Mouse (Mus musculus) kidney, adult 2 months (tissue): ENCODE results near the gene Tmigd3. TPM values are rescaled to one million over a fixed set of nuclear protein-coding genes. Genes with fewer than 3 reads are reported as not detected.

Experiments used
- DNase-seq: peaks from one replicate; pipeline ENCODE4 v3.0.0; 2021
- H3K27ac ChIP-seq: fragments of 200-500 bp; 2 replicates; pipeline ENCODE4 v1.5.1; 2012; ENCODE audit warnings: low read depth, low read length, control low read depth, inconsistent platforms; ENCODE audit not compliant: insufficient read depth
- H3K27me3 ChIP-seq: fragments of 200-500 bp; replicated peaks from 2 replicates; pipeline ENCODE4 v1.6.1; 2012; ENCODE audit warnings: mild to moderate bottlenecking, moderate library complexity, low read length, inconsistent platforms; ENCODE audit not compliant: control insufficient read depth, insufficient read depth
- H3K36me3 ChIP-seq: fragments of 200-500 bp; 2 replicates; pipeline ENCODE4 v1.6.1; 2012; ENCODE audit warnings: mild to moderate bottlenecking, moderate library complexity, low read length, inconsistent platforms; ENCODE audit not compliant: control insufficient read depth, insufficient read depth
- H3K4me1 ChIP-seq: fragments of 200-500 bp; 2 replicates; pipeline ENCODE4 v1.6.1; 2011; ENCODE audit warnings: low read length; ENCODE audit not compliant: control insufficient read depth, insufficient read depth
- H3K4me3 ChIP-seq: fragments of 200-500 bp; 2 replicates; pipeline ENCODE4 v1.5.1; 2011; ENCODE audit warnings: mild to moderate bottlenecking, low read depth, low read length, control low read depth; ENCODE audit not compliant: insufficient read depth
- CTCF ChIP-seq: fragments of 200-500 bp; conservative IDR thresholded peaks from 2 replicates; pipeline ENCODE4 v1.5.1; 2011; ENCODE audit warnings: low read depth, mild to moderate bottlenecking, control low read depth, low read length, moderate library complexity, mixed read lengths; ENCODE audit not compliant: insufficient read depth, insufficient read length
- POLR2A ChIP-seq: fragments of 200-500 bp; IDR thresholded peaks from one replicate; pipeline ENCODE4 v1.6.1; 2011; ENCODE audit warnings: low read depth, low read length, control low read depth
- WGBS: fragments of 180-500 bp; shearing (Covaris S2); methylation state at CpG from one replicate; pipeline ENCODE4 v1.1.7; 2018; 5-methylcytosine and 5-hydroxymethylcytosine counted together
- polyA plus RNA-seq: library from polyadenylated mRNA; depleted of rRNA; stranded (reverse); fragments of >200 nt; gene quantifications from 2 replicates; pipeline ENCODE4 v1.2.3, GENCODE M21; 2012

The Tmigd3 gene
- polyA plus RNA-seq, 1 experiment: 0.28 TPM

GRCm38 (mm10) chr3:105835875-105836274 is 34.8 kb upstream of the Tmigd3 start:
- Histone ChIP-seq H3K27ac (no peak overlapping the region), H3K27me3 (no peaks in the 10 kb centered on the region; the same call in 1 of the 2 replicates), H3K4me3 (no peak overlapping the region), H3K4me1 (no peaks in the 10 kb centered on the region), H3K36me3 (no peaks in the 10 kb centered on the region)
- WGBS: 78% methylated on average over 3 of the region's 3 CpGs
- TF ChIP-seq CTCF: no peak
- no peak for TF ChIP-seq POLR2A
- no peak for DNase-seq

- Histone ChIP-seq H3K4me1 (no peaks in the 10 kb centered on the region), H3K4me3 (no peak overlapping the region), H3K27me3 (no peaks in the 10 kb centered on the region; the same call in 1 of the 2 replicates), H3K27ac (no peak overlapping the region), H3K36me3 (no peaks in the 10 kb centered on the region)
- WGBS: 91% methylated on average over 3 of the region's 3 CpGs
- no peak for DNase-seq
- no peak for TF ChIP-seq CTCF
- TF ChIP-seq POLR2A: no peak
These were observed 33.8 kb upstream of the Tmigd3 start for GRCm38 (mm10) chr3:105836883-105837282.

GRCm38 (mm10) chr3:105838655-105839054 is 32.0 kb upstream of the Tmigd3 start:
- Histone ChIP-seq H3K36me3 (no peaks in the 10 kb centered on the region), H3K27ac (no peak overlapping the region), H3K4me1 (no peaks in the 10 kb centered on the region), H3K4me3 (no peak overlapping the region), H3K27me3 (no peaks in the 10 kb centered on the region; the same call in 1 of the 2 replicates)
- TF ChIP-seq CTCF (no peak), POLR2A (no peak)
- WGBS: 66% methylated on average over 3 of the region's 3 CpGs
- DNase-seq: no peak

GRCm38 (mm10) chr3:105839836-105840235 is 30.9 kb upstream of the Tmigd3 start:
- DNase-seq: no peak
- WGBS: 82% methylated on average over 4 of the region's 4 CpGs
- TF ChIP-seq POLR2A (no peak), CTCF (no peak)
- Histone ChIP-seq H3K4me1 (no peaks in the 10 kb centered on the region), H3K27ac (no peak overlapping the region), H3K36me3 (no peaks in the 10 kb centered on the region), H3K4me3 (no peak overlapping the region), H3K27me3 (no peaks in the 10 kb centered on the region; the same call in 1 of the 2 replicates)

GRCm38 (mm10) chr3:105846294-105847069 is 24.2 kb upstream of the Tmigd3 start:
- TF ChIP-seq POLR2A (no peak), CTCF (no peak)
- Histone ChIP-seq H3K4me3 (no peak overlapping the region), H3K27ac (no peak overlapping the region), H3K4me1 (no peaks in the 10 kb centered on the region), H3K36me3 (no peaks in the 10 kb centered on the region), H3K27me3 (no peaks in the 10 kb centered on the region)
- no peak for DNase-seq
- 64% methylated on average over 7 of the region's 7 CpGs for WGBS

- H3K36me3 ChIP-seq: no peaks in the 10 kb centered on the region
- H3K4me1 ChIP-seq: no peaks in the 10 kb centered on the region
- 68% methylated on average over 8 of the region's 8 CpGs for WGBS
- TF ChIP-seq POLR2A (no peak), CTCF (no peak)
- no peaks in the 10 kb centered on the region for H3K27me3 ChIP-seq
- H3K4me3 ChIP-seq: no peak overlapping the region
- DNase-seq: no peak
- H3K27ac ChIP-seq: no peak overlapping the region
These were observed 16.9 kb upstream of the Tmigd3 start for GRCm38 (mm10) chr3:105853781-105854180.

- H3K36me3 ChIP-seq: no peaks in the 10 kb centered on the region
- WGBS: 95% methylated on average over 4 of the region's 4 CpGs
- H3K27ac ChIP-seq: no peak overlapping the region
- no peak for TF ChIP-seq POLR2A
- TF ChIP-seq CTCF: no peak
- H3K4me3 ChIP-seq: no peak overlapping the region
- no peak for DNase-seq
- no peaks in the 10 kb centered on the region for H3K4me1 ChIP-seq
- no peaks in the 10 kb centered on the region for H3K27me3 ChIP-seq
These were observed 15.9 kb upstream of the Tmigd3 start for GRCm38 (mm10) chr3:105854786-105855185.
